13 mouse cellular contexts compared by ENCODE assay signal in genomic region chr16:30457872-30458271, GRCm38 (mm10).
"Had no signal": no experiment of that assay in that cellular context is flagged by ENCODE, and none has a peak within 500 bp of the region (broad histone marks: within the 10 kb centered on the region; RNA-seq: fewer than 3 reads in every experiment).

No protein-coding gene starts in this region.

- H3K27ac ChIP-seq: kidney, embryonic 15.5 days; limb, embryonic 15.5 days; midbrain, embryonic 12.5 days; stomach, postnatal 0 days had no signal

- H3K4me2 ChIP-seq: kidney, embryonic 15.5 days; limb, embryonic 15.5 days; lung, embryonic 14.5 days; midbrain, embryonic 12.5 days had no signal

- H3K27me3 ChIP-seq: kidney, embryonic 15.5 days; limb, embryonic 15.5 days; megakaryocyte, embryonic 14.5 days; midbrain, embryonic 12.5 days had no signal

- H3K4me1 ChIP-seq: kidney, embryonic 15.5 days; limb, embryonic 15.5 days; midbrain, embryonic 12.5 days had no signal

- H3K4me3 ChIP-seq: kidney, embryonic 15.5 days; limb, embryonic 15.5 days; megakaryocyte, embryonic 14.5 days; midbrain, embryonic 12.5 days had no signal

- H3K9me3 ChIP-seq: limb, embryonic 15.5 days had no signal

- H3K36me3 ChIP-seq: kidney, embryonic 15.5 days; limb, embryonic 15.5 days; midbrain, embryonic 12.5 days had no signal

- H3K9ac ChIP-seq: kidney, embryonic 15.5 days; limb, embryonic 15.5 days; lung, embryonic 14.5 days; midbrain, embryonic 12.5 days had no signal

- DNase-seq: kidney, adult 2 months; kidney, postnatal 14 days; lung, embryonic 14.5 days; lung, postnatal 10 days; lung, postnatal 4 days; right cerebral cortex, adult 18-20 months; right cerebral cortex, postnatal 25 days; thymus, postnatal 4 days had no signal
